Mouse (Mus musculus): Measurements from ENCODE around the gene Spryd3.

DNA sequence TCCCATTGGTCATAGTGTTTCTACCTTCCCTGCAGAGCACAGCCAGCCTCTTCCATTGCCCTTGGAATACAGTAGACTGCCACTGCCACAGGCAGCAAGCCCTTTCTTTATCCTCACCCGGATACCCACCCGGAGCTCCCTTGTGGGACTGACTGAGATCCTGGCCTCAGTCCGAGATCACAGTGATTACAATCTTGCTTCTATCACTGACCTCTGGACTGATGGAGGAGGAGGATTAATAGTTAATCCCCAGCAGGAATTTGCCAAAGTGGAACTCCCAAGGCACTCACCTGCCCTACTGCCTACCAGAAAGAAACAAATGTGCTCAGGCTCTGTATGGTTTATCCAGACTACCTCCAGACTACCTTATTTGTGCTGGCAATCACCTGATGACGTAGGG lies 13.5 kb upstream of the Spryd3 start:
- no peak for TF ChIP-seq CTCF (IDR thresholded peaks at IDR 0.05; ENCODE audit: control insufficient read depth, insufficient read depth, insufficient replicate concordance, low read depth, low read length)
- no peak for TF ChIP-seq POLR2A (IDR thresholded peaks at IDR 0.05; ENCODE audit: control insufficient read depth, low read depth, low read length)
